Mouse (Mus musculus) E14TG2a.4 (cell line): ENCODE measurements at regions not wholly inside any gene's neighbourhood (a gene's known extent, or its start where the extent isn't known, plus 50 kb on each side); places are given as distances from the start of the nearest gene placed in this dataset.

Experiments
- CTCF ChIP-seq: conservative IDR thresholded peaks from 2 replicates; pipeline ENCODE4 v1.5.1; 2014; ENCODE audit warnings: low read length
- NANOG ChIP-seq: IDR thresholded peaks from 2 replicates; pipeline ENCODE4 v1.6.1; 2014; ENCODE audit warnings: borderline replicate concordance, low read length, mixed read lengths

DNA sequence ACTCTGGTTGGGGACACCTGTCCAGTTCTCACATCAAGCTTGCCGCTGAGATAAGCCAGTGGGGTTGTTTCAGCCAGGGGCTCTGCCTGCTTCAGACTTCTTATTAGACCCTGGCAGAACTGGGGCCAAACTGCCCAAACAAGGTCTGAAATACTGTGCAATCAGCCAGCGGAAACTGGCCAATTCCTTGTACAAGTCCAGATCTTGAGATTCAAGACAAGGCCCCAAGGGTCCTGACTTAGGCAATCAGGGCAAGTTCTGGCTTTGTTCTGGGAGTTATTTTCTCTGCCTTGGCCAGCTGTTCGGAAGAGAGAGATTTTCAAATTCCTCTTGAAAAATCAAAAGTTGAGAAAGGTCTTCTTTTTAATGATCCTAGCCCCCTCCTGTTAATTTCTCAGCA, 104.1 kb upstream of the Kirrel3 start:
- TF ChIP-seq CTCF: no peak
- no peak for TF ChIP-seq NANOG
